Mouse (Mus musculus) monocyte, adult 5-6 weeks (primary cell): ENCODE measurements at regions not wholly inside any gene's neighbourhood (a gene's known extent, or its start where the extent isn't known, plus 50 kb on each side); places are given as distances from the start of the nearest gene placed in this dataset.

Experiments used
- ATAC-seq: fragments of 153-309, 156-312 bp; replicated peaks from 2 replicates; pipeline ENCODE4 v1.8.0; 2017; ENCODE audit warnings: mild to moderate bottlenecking; ENCODE audit not compliant: low TSS enrichment, insufficient number of reproducible peaks, severe bottlenecking, poor library complexity, low FRiP score

- ATAC-seq, result no peak
Observed at GRCm38 (mm10) chr7:82921722-82922121, 54.6 kb downstream of the Mex3b start.

DNA sequence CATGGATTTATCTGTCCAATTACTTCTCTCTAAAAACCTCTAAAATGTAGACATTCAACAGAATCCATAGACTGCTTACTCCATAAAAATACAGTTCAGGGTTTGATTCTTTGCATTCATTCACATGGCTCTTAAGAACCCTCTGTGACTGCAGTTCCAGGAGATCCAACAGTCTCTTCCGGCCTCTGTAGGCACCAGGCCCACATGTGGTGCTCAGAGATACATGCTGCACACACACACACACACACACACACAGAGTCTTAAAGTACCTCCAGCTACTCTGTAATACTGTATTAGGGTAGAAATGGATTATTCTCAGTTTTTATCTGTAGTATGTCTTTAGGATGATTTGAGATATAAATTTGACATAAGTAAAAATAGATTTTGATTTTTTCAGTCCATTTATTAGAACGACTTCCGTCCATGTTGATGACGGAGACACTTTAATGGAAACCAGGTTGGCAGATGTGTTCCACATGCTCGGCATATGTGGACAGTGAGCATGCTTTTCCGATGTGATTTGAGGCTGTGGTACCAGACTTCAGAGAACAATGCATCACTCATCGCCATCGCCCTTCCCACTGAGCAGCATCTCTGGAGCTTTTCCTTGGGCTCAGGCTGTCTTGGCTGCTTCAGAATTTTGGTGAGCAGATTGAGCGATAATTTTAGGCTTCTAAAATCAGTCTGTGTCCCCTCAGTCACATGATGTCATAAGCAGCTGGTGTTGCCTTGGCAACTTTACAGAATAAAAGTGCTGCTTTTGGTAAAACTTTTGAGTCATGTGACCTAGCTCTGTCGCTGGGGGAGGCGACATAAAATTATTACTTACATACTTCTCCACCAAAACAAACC is 56.3 kb downstream of the Mex3b start:
- no peak for ATAC-seq

DNA sequence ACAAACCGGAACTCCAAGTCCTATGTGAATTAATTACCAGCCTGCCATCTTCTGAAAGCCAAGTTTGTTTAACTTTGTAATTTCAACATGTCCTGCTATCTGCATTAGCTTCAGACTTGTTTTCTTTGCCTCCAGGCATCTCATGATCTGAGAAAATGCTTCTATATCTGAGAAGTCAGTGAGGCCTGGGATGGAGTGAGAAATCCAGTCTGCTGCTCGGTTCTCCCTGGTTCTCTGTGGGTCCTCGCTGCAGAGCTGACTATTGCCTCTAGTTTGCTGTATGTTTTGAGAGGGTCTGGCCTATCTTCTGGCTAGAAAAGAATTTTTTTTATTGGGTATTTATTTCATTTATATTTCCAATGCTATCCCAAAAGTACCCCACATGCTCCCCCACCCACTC is 57.0 kb downstream of the Mex3b start:
- ATAC-seq, result no peak

DNA sequence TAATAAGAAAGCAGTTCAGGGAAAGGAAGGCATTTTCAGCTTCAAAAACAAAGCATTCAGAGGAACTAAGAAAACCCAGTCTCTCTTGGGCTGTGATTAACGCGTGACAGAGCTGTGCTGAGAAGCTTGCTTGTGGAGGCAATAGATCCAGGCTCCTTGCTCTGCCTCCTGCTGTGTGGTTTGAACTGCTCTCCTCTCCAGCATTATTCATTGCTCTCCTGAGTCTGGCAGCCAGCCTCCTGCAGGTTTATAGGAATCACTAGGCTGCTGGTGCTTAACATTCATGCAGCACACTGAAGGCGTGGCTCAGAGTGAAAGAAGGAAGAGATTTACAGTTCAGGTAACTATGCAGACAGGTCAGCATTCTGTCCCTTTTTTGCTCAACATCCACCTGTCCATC is 71.2 kb downstream of the Mex3b start:
- no peak for ATAC-seq

- ATAC-seq, result no peak
Observed at GRCm38 (mm10) chr7:82939536-82939935, 72.4 kb downstream of the Mex3b start.

DNA sequence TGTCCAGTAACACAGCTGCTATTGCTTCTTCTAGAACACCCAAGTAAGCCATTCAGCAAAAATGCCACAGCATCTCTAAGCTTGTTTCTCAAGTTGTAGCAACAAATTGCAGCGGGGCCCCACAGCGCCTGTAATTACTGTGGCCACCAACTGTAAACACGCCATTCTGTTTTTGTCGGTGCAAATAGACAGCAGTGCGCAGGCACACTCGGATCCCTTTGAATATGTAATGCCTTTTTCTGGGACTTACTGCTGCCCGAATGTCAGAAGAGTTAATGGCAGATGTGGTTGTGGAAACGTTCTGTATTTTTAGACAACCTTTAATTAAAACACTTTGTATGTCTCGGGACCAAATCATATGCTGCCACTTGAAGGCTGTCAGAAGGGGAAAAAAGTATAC is 76.2 kb downstream of the Mex3b start:
- ATAC-seq, result no peak

DNA sequence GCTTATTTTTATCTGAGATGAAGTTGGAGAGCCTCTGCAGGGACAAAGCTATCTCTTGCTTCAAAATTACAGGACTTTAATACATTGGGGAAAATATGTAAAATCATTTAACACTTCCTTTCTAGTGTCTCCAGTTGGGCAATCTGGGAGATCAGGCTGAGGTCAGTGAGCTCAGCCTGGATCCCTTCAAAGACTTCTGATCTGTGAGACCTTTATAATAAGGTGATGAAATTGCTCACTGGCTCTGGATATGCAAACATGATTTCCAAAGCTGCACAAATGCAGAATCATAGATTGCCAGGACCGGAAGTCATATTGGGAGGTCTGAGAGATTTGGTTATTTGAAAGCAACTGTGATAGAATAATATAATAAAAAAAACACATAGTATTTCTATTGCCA is 76.7 kb downstream of the Mex3b start:
- no peak for ATAC-seq

GRCm38 (mm10) chr7:82949372-82949771 is 82.2 kb downstream of the Mex3b start:
- no peak for ATAC-seq

GRCm38 (mm10) chr7:82957208-82957977 is 90.3 kb downstream of the Mex3b start:
- ATAC-seq, result no peak

DNA sequence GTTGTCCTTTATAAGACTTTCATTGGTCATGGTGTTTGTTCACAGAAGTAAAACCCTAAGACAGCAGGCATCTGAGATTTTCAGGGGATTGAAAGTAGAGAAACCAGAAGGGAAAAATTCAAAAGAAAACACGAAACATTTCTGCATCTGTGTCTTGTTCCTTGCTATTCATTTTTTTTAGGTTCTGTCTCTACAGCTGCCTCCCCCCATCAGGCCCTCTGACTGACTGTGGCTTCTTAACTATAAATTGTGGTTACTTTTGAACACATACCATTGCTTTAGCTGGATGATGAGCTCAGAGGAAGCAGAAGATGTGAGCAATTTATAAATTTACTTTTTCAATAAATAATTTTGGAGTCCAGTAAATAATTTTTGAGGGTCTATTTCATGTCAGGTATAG is 103.5 kb downstream of the Mex3b start:
- ATAC-seq, result no peak

DNA sequence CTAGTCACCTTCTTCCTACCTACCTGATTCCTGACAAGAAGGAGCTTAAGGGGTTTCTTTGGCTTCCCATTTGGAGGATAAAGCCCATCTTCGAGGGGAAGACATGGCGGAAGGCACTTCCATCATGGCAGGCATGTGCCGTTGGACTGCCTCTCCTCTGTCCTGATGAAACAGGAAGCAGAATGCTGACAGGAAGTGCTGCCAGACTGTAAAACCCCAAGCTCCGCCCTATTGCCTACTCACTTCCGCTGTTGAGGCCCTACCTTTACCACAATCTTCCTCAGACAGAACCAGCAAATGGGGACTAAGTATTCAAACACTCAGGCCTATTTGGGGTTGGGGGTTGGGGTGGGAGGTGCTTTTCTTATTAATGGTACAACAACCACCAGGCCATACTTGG is 104.1 kb downstream of the Mex3b start:
- no peak for ATAC-seq

GRCm38 (mm10) chr7:82972214-82973006 is 105.3 kb downstream of the Mex3b start:
- ATAC-seq, result no peak

GRCm38 (mm10) chr7:82990708-82991107 is 123.6 kb downstream of the Mex3b start:
- ATAC-seq, result no peak

GRCm38 (mm10) chr7:82993136-82993535 is 126.0 kb downstream of the Mex3b start:
- no peak for ATAC-seq

GRCm38 (mm10) chr7:82998848-82999247 is 131.7 kb downstream of the Mex3b start:
- no peak for ATAC-seq

- no peak for ATAC-seq
Observed at GRCm38 (mm10) chr7:83007540-83007939, 140.4 kb downstream of the Mex3b start.

DNA sequence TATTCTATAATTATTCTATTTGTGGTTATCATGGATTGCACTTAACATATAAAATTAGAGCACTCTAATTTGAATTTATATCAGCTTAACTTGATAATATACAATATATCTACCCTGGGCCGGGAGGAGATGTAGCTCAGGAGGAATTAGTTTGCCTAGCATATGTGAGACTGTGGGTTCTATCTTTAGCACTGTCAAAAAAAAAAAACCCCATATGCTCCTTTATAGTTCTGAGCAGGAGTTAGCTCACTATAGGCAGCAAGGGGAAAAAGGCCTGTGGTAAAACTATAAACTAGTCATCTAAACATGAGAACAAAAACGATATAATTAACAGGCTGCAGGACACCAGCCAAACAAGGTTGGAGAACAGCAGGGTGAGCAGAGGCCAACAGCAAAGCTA is 145.0 kb downstream of the Mex3b start:
- ATAC-seq, result no peak

DNA sequence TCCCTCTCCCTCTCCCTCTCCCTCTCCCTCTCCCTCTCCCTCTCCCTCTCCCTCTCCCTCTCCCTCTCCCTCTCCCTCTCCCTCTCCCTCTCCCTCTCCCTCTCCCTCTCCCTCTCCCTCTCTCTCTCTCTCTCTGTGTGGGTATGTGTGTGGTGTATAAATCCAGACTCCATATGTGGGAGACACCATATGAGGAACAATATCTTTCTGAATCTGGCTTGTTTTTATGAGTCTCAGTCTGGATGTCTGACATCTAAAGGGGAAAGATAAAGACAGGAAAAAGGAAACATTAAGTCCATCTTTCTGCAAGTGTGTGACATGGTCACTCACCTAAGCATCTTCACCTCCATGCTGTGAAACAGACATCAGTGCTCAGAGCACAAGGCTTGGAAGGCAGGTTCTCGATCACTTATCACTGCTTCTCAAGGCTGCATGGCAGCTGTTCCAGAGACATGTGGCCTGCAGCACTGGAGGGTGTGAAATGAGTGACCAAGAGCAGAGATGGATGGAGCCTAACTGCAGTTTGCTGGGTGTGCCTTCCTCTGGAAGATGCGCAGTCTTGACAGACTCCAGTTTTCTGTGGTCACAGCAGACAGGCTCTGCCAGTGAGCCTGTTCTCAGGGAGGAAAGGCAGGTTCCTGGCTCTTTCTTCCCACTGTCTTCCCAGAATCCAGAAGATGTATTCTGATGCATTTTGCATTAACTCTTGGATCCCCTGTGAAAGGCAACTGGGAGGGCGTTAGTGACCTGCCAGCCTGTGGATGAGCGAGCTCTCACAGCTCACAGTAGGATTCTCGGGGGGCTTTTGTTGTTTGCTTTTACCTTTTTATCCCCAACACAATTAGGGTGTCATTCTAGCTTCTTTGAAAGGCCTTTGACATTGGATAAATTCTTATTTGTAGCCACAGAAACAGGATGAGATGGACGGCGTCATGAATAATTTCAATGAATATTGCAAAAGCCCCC is 147.9 kb downstream of the Mex3b start:
- no peak for ATAC-seq
